Mouse (Mus musculus): ENCODE data around the gene Ctnnd1. TPM values are rescaled to one million over a fixed set of nuclear protein-coding genes. Genes with fewer than 3 reads are reported as not detected.

The Ctnnd1 gene
- total RNA-seq, 2 experiments from 2014 or later: 46.1 to 59.1 TPM

GRCm38 (mm10) chr2:84648369-84648768, 2.2 kb downstream of the Ctnnd1 start:
- DNase-seq (ENCODE audit: extremely low spot score in 1 of 2, low spot score in 1 of 2): no peak

DNA sequence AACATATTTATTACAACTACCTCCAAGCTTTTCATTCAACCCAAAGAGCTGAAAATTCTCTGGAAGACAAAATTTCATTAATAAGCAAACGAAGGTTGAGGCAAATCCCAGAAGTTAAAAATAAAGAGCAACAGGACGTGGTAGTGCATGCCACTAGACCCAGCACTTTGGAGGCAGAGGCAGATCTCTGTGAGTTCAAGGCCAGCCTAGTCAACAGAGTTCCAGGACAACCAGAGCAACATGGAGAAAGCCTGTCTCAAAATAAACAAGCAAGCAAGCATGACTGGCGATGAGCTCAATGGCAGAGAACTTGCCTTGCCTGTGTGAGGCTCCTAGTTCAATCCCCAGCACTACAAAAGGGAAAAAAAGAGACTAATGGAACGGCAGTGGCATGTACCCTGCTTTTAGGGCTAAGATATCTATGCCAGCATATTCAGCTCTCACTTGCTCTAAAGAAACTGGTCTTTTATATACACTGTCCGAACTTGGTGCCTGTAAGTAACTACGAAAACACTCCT, 3.5 kb downstream of the Ctnnd1 start:
- DNase-seq (ENCODE audit: extremely low spot score in 1 of 2, low spot score in 1 of 2): no peak

- no peak for DNase-seq (ENCODE audit: extremely low spot score in 1 of 2, low spot score in 1 of 2)
Measured at GRCm38 (mm10) chr2:84646138-84646537, 4.4 kb downstream of the Ctnnd1 start.

- no peak for DNase-seq (ENCODE audit: extremely low spot score in 1 of 2, low spot score in 1 of 2)
Measured at GRCm38 (mm10) chr2:84640833-84641232, 9.7 kb downstream of the Ctnnd1 start.

DNA sequence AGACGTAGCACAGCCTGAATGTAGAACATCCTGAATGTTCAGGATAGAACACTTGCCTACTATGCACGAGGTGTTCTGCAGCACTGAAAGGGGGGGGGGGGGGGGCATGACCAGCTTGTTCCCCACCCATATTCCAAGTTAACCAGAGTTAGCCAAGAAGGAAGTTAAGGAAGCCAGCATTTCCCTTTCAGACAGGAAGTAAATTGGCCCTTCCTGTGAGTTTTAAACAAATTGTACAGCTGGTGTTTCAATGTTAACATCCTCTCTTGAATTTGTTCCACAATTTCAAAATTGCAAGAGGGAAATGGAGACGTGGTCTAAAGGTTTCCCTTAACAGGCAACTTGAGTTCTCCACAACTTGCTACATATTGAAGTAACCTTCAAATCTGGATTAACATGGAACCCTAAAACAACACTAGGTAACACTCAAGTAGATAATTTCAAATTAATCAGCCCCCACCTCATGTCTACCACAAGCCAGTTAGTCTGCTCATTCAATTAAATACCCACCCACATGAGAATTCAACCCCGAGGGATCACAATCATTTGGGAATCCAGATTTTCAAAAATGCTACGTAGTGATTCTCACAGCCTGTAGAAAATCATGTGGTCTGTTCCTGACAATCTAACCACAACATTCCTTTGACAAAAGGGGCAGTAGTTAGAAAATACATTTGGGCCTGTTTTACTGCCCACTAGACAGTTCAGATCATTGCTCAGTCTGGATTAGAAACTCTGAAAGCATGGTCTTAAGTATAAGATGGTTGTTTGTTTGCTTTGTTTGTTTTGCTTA, 11.9 kb downstream of the Ctnnd1 start:
- DNase-seq (ENCODE audit: extremely low spot score in 1 of 2, low spot score in 1 of 2): no peak

GRCm38 (mm10) chr2:84637452-84638165, 13.0 kb downstream of the Ctnnd1 start:
- no peak for DNase-seq (ENCODE audit: extremely low spot score in 1 of 2, low spot score in 1 of 2)

- no peak for DNase-seq (ENCODE audit: extremely low spot score in 1 of 2, low spot score in 1 of 2)
Measured at GRCm38 (mm10) chr2:84636231-84636741, 14.3 kb downstream of the Ctnnd1 start.

DNA sequence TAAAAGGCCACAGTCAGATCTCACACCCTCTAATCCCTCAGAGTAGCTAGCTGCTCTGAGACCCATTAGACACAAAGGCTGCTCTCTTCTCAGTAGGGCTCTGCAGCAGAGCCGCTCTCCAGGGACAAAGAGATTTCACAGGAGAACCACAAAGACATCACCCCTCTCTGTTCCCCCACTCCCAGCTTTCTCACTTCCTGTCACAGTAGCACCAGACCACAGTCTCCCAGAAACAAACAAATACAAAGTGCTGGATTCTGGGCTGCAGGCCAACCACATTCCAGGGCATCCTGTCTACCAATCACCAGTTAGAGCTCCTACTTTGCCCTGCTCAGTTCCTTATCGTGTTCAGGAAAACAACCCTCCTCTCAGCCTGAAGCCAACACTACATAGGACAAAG, 15.0 kb downstream of the Ctnnd1 start:
- DNase-seq (ENCODE audit: extremely low spot score in 1 of 2, low spot score in 1 of 2): peak; percentile 32 to 60

DNA sequence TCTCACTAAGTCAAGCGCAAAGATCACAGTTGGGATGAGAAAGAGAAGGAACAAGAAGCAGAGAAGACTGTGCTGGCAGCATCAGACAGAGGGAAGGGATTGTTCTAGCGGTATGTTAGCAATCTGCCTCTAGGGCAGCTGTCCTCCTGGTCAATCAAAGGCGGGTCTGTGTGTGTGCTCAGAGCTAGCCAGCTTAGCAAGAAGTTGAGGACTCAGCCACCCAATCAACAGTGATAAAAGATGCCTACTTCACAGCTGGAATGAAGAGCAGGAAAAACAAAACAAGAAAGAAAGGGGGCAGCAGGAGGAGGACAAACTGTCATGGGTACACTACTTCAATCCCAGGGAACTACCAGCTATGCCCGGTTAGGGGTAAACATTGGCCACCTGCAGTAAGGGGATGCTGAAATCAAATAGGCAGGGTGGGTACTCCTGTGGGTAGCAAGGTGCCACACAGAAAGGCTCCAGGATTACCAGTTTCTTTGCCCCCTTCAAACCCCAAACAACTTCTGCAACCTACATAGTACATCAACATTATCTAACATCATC, 15.6 kb downstream of the Ctnnd1 start:
- DNase-seq (ENCODE audit: extremely low spot score in 1 of 2, low spot score in 1 of 2): no peak

GRCm38 (mm10) chr2:84634006-84634405, 16.6 kb downstream of the Ctnnd1 start:
- no peak for DNase-seq (ENCODE audit: extremely low spot score in 1 of 2, low spot score in 1 of 2)

DNA sequence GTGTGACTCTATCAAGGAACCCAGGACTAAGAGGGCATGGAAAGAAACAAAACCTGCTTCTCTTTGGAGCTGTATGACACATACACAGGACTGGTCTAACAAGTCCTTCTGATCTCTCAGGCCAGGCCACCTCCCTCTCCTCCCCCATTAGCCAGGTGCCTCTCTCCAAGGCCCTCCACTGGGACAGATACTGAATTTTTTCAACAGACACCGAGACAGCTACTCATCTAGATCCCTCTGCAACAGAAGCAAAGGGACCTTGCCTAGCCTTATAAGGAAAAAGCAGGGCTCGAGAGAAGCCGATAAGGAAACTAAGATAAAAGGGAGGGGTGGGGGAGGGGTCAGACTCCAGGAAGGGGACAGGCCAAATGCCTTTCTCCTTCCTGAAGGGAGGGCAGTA, 17.6 kb downstream of the Ctnnd1 start:
- DNase-seq (ENCODE audit: extremely low spot score in 1 of 2, low spot score in 1 of 2): no peak

DNA sequence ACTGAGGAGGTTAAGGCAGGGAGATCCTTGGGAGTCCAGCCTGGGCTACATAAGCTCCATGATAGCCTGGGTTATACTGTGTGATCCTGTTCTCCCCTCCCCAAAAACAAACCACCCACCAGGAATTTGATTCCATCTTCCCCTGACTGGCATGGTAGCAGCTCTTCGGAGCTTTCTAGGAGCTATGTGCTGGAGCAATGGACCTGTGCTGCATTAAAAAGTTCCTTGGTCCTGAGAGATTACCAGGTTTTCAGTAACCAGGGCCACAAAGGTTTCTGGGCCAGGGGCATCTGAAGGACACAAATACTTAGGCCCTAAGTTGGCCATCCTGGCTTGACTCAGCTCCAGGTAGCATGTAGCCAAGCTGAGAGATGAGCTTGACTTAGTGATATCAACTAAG, 18.6 kb downstream of the Ctnnd1 start:
- no peak for DNase-seq (ENCODE audit: extremely low spot score in 1 of 2, low spot score in 1 of 2)

DNA sequence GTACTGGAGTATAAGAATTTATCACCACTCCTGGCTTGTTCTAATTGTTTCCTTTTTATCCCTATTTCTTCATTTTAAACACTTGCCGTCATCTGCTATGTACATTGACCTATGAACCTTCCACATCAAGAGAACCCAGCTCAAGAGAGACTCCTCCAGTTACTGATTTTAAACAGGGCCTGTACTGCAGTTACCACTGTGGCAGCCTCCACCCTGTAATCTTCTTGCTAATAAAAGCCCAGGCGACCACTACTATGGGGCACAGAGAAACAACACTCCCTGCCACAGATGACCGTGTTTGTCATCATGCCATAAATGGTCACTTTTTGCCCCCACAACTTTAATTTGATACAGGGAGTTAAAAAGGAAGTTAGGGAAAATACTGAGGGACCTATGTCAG, 23.5 kb downstream of the Ctnnd1 start:
- no peak for DNase-seq (ENCODE audit: extremely low spot score in 1 of 2, low spot score in 1 of 2)

GRCm38 (mm10) chr2:84626366-84626975, 24.1 kb downstream of the Ctnnd1 start:
- no peak for DNase-seq (ENCODE audit: extremely low spot score in 1 of 2, low spot score in 1 of 2)

GRCm38 (mm10) chr2:84624201-84624600, 26.4 kb downstream of the Ctnnd1 start:
- DNase-seq (ENCODE audit: extremely low spot score in 1 of 2, low spot score in 1 of 2): no peak

GRCm38 (mm10) chr2:84623428-84624119, 27.0 kb downstream of the Ctnnd1 start:
- no peak for DNase-seq (ENCODE audit: extremely low spot score in 1 of 2, low spot score in 1 of 2)

DNA sequence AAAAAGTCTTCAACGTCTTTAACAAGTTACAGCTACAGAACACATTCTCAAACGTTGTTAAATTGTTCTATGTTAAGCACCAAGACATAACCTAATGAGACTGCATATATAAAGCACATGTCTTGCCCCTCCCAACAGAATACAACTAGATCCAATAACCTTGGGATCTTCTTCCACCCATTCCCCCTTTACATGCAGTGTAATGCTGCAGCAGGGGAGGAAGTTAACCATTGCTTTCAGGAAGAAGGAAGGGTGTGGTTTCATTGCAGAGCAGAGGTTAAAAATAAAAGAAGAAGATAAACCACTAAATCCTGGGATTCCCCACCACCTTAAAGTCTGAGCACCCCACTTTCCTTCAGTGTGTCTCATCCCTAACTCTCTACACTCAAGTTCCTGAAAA, 27.9 kb downstream of the Ctnnd1 start:
- no peak for DNase-seq (ENCODE audit: extremely low spot score in 1 of 2, low spot score in 1 of 2)

DNA sequence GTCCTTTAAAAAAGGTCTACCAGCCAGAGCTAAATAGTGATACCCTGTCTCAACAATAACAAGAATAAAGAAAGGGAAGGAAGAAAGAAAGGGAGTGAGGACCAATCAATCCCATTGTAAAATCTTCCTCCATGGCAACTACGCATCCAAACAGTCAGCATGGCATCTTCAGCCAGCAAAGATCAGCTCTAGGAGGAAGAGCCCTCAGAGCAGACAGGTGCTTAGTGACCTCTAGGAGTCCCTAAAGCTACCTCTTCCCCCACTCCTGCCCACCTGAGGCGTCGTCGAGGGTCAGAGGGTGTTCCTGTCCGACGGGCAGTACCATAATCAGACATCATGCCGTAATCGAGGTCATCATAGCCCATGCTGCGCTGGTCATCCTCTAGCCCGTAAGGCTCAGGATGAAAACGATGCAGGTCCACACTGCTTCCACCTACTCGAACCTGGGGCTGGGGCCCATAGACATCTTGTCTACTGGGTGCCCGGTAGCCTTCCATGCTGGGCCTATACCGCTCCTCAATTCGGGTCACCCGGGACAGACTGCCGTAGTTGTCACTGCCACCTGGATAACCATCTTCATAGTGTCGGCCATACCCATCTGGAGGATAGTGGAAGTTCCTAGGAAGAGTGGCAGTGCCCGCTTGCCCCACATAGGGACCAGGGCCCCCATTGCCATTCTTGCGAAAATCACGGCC, 30.8 kb downstream of the Ctnnd1 start:
- no peak for DNase-seq (ENCODE audit: extremely low spot score in 1 of 2, low spot score in 1 of 2)

GRCm38 (mm10) chr2:84618914-84619313, 31.7 kb downstream of the Ctnnd1 start:
- DNase-seq (ENCODE audit: extremely low spot score in 1 of 2, low spot score in 1 of 2): no peak

Measured in layer of hippocampus, postnatal 25 days (tissue).